Mouse (Mus musculus) kidney, adult 2 months (tissue): ENCODE data around the gene Cyld. TPM values are rescaled to one million over a fixed set of nuclear protein-coding genes. Genes with fewer than 3 reads are reported as not detected.

ENCODE experiments used
- DNase-seq: peaks from one replicate; pipeline ENCODE4 v3.0.0; 2021
- H3K27ac ChIP-seq: fragments of 200-500 bp; 2 replicates; pipeline ENCODE4 v1.5.1; 2012; ENCODE audit warnings: low read depth, low read length, control low read depth, inconsistent platforms; ENCODE audit not compliant: insufficient read depth
- H3K27me3 ChIP-seq: fragments of 200-500 bp; replicated peaks from 2 replicates; pipeline ENCODE4 v1.6.1; 2012; ENCODE audit warnings: mild to moderate bottlenecking, moderate library complexity, low read length, inconsistent platforms; ENCODE audit not compliant: control insufficient read depth, insufficient read depth
- H3K36me3 ChIP-seq: fragments of 200-500 bp; 2 replicates; pipeline ENCODE4 v1.6.1; 2012; ENCODE audit warnings: mild to moderate bottlenecking, moderate library complexity, low read length, inconsistent platforms; ENCODE audit not compliant: control insufficient read depth, insufficient read depth
- H3K4me1 ChIP-seq: fragments of 200-500 bp; 2 replicates; pipeline ENCODE4 v1.6.1; 2011; ENCODE audit warnings: low read length; ENCODE audit not compliant: control insufficient read depth, insufficient read depth
- H3K4me3 ChIP-seq: fragments of 200-500 bp; 2 replicates; pipeline ENCODE4 v1.5.1; 2011; ENCODE audit warnings: mild to moderate bottlenecking, low read depth, low read length, control low read depth; ENCODE audit not compliant: insufficient read depth
- CTCF ChIP-seq: fragments of 200-500 bp; conservative IDR thresholded peaks from 2 replicates; pipeline ENCODE4 v1.5.1; 2011; ENCODE audit warnings: low read depth, mild to moderate bottlenecking, control low read depth, low read length, moderate library complexity, mixed read lengths; ENCODE audit not compliant: insufficient read depth, insufficient read length
- POLR2A ChIP-seq: fragments of 200-500 bp; IDR thresholded peaks from one replicate; pipeline ENCODE4 v1.6.1; 2011; ENCODE audit warnings: low read depth, low read length, control low read depth
- whole genome bisulfite sequencing: fragments of 180-500 bp; shearing (Covaris S2); methylation state at CpG from one replicate; pipeline ENCODE4 v1.1.7; 2018; 5-methylcytosine and 5-hydroxymethylcytosine counted together
- polyA plus RNA-seq: library from polyadenylated mRNA; depleted of rRNA; stranded (reverse); fragments of >200 nt; gene quantifications from 2 replicates; pipeline ENCODE4 v1.2.3, GENCODE M21; 2012

The Cyld gene
- polyA plus RNA-seq, 1 experiment: 10.0 TPM

- Histone ChIP-seq H3K4me3 (no peak overlapping the region), H3K36me3 (no peaks in the 10 kb centered on the region), H3K4me1 (0 out of 2 replicates have a peak, but pooled peaks cover 4% of the 10 kb centered on the region), H3K27me3 (no peaks in the 10 kb centered on the region), H3K27ac (no peak overlapping the region)
- DNase-seq: peak; percentile 65
- TF ChIP-seq POLR2A (no peak), CTCF (no peak)
- 61% methylated on average over 6 of the region's 6 CpGs for WGBS
Observed at GRCm38 (mm10) chr8:88689151-88689550, 7.7 kb upstream of the Cyld start.

GRCm38 (mm10) chr8:88689891-88690290 lies 6.9 kb upstream of the Cyld start:
- no peak overlapping the region for H3K27ac ChIP-seq
- DNase-seq: no peak
- 85% methylated on average over 6 of the region's 6 CpGs for WGBS
- H3K27me3 ChIP-seq: no peaks in the 10 kb centered on the region
- 0 out of 2 replicates have a peak, but pooled peaks cover 4% of the 10 kb centered on the region for H3K4me1 ChIP-seq
- no peaks in the 10 kb centered on the region for H3K36me3 ChIP-seq
- H3K4me3 ChIP-seq: no peak overlapping the region
- TF ChIP-seq CTCF (no peak), POLR2A (no peak)

- Histone ChIP-seq H3K27me3 (no peaks in the 10 kb centered on the region), H3K36me3 (no peaks in the 10 kb centered on the region), H3K27ac (no peak overlapping the region), H3K4me1 (peaks cover 6% of the 10 kb centered on the region; the same call in 1 of the 2 replicates), H3K4me3 (no peak overlapping the region)
- DNase-seq: peak; percentile 37
- no peak for TF ChIP-seq CTCF
- no peak for TF ChIP-seq POLR2A
- WGBS: 26% methylated on average over 4 of the region's 4 CpGs
Observed at GRCm38 (mm10) chr8:88691342-88691948, 5.4 kb upstream of the Cyld start.

- Histone ChIP-seq H3K27ac (no peak overlapping the region), H3K4me3 (no peak overlapping the region), H3K36me3 (no peaks in the 10 kb centered on the region), H3K27me3 (no peaks in the 10 kb centered on the region), H3K4me1 (peaks cover 6% of the 10 kb centered on the region; the same call in 1 of the 2 replicates)
- TF ChIP-seq CTCF (no peak), POLR2A (no peak)
- no peak for DNase-seq
- WGBS: 27% methylated on average over 7 of the region's 7 CpGs
Observed at GRCm38 (mm10) chr8:88691961-88692360, 4.9 kb upstream of the Cyld start.

- H3K4me1 ChIP-seq: peaks cover 6% of the 10 kb centered on the region; the same call in 1 of the 2 replicates
- H3K27ac ChIP-seq: no peak overlapping the region
- 60% methylated on average over 6 of the region's 6 CpGs for WGBS
- H3K36me3 ChIP-seq: no peaks in the 10 kb centered on the region
- H3K4me3 ChIP-seq: no peak overlapping the region
- TF ChIP-seq POLR2A (no peak), CTCF (no peak)
- no peaks in the 10 kb centered on the region for H3K27me3 ChIP-seq
- no peak for DNase-seq
Observed at GRCm38 (mm10) chr8:88692866-88693265, 4.0 kb upstream of the Cyld start.

GRCm38 (mm10) chr8:88693376-88693775 lies 3.5 kb upstream of the Cyld start:
- WGBS: 88% methylated on average over 4 of the region's 4 CpGs
- TF ChIP-seq POLR2A (no peak), CTCF (no peak)
- H3K4me3 ChIP-seq: no peak overlapping the region
- H3K27me3 ChIP-seq: no peaks in the 10 kb centered on the region
- no peak for DNase-seq
- no peak overlapping the region for H3K27ac ChIP-seq
- peaks cover 8% of the 10 kb centered on the region; the same call in 1 of the 2 replicates for H3K4me1 ChIP-seq
- no peaks in the 10 kb centered on the region for H3K36me3 ChIP-seq

GRCm38 (mm10) chr8:88694291-88694690 lies 2.5 kb upstream of the Cyld start:
- H3K27me3 ChIP-seq: no peaks in the 10 kb centered on the region
- WGBS: 70% methylated on average over 7 of the region's 7 CpGs
- no peak overlapping the region for H3K4me3 ChIP-seq
- no peak for TF ChIP-seq POLR2A
- TF ChIP-seq CTCF: no peak
- H3K4me1 ChIP-seq: peaks cover 8% of the 10 kb centered on the region; the same call in 1 of the 2 replicates
- H3K36me3 ChIP-seq: no peaks in the 10 kb centered on the region
- DNase-seq: no peak
- H3K27ac ChIP-seq: no peak overlapping the region

- DNase-seq: no peak
- WGBS: 4% methylated on average over 7 of the region's 7 CpGs
- Histone ChIP-seq H3K36me3 (no peaks in the 10 kb centered on the region), H3K4me1 (peaks cover 8% of the 10 kb centered on the region; the same call in 1 of the 2 replicates), H3K4me3 (peak overlapping the region; percentile 25), H3K27me3 (no peaks in the 10 kb centered on the region), H3K27ac (peak overlapping the region; percentile 4; the same call in 1 of the 2 replicates)
- TF ChIP-seq CTCF: no peak
- TF ChIP-seq POLR2A: no peak
Observed at GRCm38 (mm10) chr8:88696228-88696627, 600 bp upstream of the Cyld start.
